Mouse (Mus musculus) spleen, adult 2 months (tissue): ENCODE results near the gene S1pr5. TPM values are rescaled to one million over a fixed set of nuclear protein-coding genes. Genes with fewer than 3 reads are reported as not detected.

ENCODE experiments used
- DNase-seq, 2 experiments: peaks; one replicate each; pipeline versions ENCODE4 v3.0.0 to v3.0.0-alpha.2; 2012 to 2021; ENCODE audit warnings: low spot score in 2 of 2, low read depth in 1 of 2
- H3K27ac ChIP-seq: fragments of 200-500 bp; 2 replicates; pipeline ENCODE4 v1.5.1; 2012; ENCODE audit warnings: low read length, inconsistent platforms; ENCODE audit not compliant: insufficient read depth
- H3K27me3 ChIP-seq: fragments of 200-500 bp; 2 replicates; pipeline ENCODE4 v1.6.1; 2012; ENCODE audit warnings: mild to moderate bottlenecking, moderate library complexity, low read length, inconsistent platforms; ENCODE audit not compliant: control insufficient read depth, insufficient read depth
- H3K36me3 ChIP-seq: fragments of 200-500 bp; 2 replicates; pipeline ENCODE4 v1.6.1; 2012; ENCODE audit warnings: mild to moderate bottlenecking, low read length, inconsistent platforms; ENCODE audit not compliant: control insufficient read depth, insufficient read depth
- H3K4me1 ChIP-seq: fragments of 200-500 bp; 2 replicates; pipeline ENCODE4 v1.6.1; 2011; ENCODE audit warnings: inconsistent platforms; ENCODE audit not compliant: control insufficient read depth, insufficient read depth, insufficient read length
- H3K4me3 ChIP-seq: fragments of 200-500 bp; 2 replicates; pipeline ENCODE4 v1.5.1; 2011; ENCODE audit warnings: mild to moderate bottlenecking, inconsistent platforms; ENCODE audit not compliant: insufficient read depth, insufficient read length; ENCODE audit errors: extremely low read depth
- CTCF ChIP-seq: fragments of 200-500 bp; IDR thresholded peaks from 2 replicates; pipeline ENCODE4 v1.5.1; 2011; ENCODE audit warnings: mild to moderate bottlenecking, inconsistent platforms; ENCODE audit not compliant: insufficient read depth, insufficient read length, insufficient replicate concordance; ENCODE audit errors: extremely low read depth
- POLR2A ChIP-seq: fragments of 200-500 bp; IDR thresholded peaks from 2 replicates; pipeline ENCODE4 v1.6.1; 2011; ENCODE audit warnings: low read depth, low read length, inconsistent platforms
- WGBS: fragments of 180-500 bp; shearing (Covaris S2); methylation state at CpG from one replicate; pipeline ENCODE4 v1.1.7; 2018; 5-methylcytosine and 5-hydroxymethylcytosine counted together
- polyA plus RNA-seq: library from polyadenylated mRNA; depleted of rRNA; stranded (reverse); fragments of >200 nt; gene quantifications from 2 replicates; pipeline ENCODE4 v1.2.3, GENCODE M21; 2012

The S1pr5 gene
- polyA plus RNA-seq, 1 experiment, result 12.2 TPM

- peaks cover 15% of the 10 kb centered on the region for H3K36me3 ChIP-seq
- TF ChIP-seq POLR2A (no peak), CTCF (no peak)
- peaks cover 10% of the 10 kb centered on the region; the same call in 1 of the 2 replicates for H3K4me1 ChIP-seq
- peak overlapping the region; percentile 94 for H3K27ac ChIP-seq
- WGBS, result 59% methylated on average over 13 of the region's 13 CpGs
- no peaks in the 10 kb centered on the region for H3K27me3 ChIP-seq
- peak; percentile 37 to 39 for DNase-seq
- H3K4me3 ChIP-seq, result peak overlapping the region; percentile 90
These were observed 40.4 kb upstream of the S1pr5 start for GRCm38 (mm10) chr9:21288404-21289336.

DNA sequence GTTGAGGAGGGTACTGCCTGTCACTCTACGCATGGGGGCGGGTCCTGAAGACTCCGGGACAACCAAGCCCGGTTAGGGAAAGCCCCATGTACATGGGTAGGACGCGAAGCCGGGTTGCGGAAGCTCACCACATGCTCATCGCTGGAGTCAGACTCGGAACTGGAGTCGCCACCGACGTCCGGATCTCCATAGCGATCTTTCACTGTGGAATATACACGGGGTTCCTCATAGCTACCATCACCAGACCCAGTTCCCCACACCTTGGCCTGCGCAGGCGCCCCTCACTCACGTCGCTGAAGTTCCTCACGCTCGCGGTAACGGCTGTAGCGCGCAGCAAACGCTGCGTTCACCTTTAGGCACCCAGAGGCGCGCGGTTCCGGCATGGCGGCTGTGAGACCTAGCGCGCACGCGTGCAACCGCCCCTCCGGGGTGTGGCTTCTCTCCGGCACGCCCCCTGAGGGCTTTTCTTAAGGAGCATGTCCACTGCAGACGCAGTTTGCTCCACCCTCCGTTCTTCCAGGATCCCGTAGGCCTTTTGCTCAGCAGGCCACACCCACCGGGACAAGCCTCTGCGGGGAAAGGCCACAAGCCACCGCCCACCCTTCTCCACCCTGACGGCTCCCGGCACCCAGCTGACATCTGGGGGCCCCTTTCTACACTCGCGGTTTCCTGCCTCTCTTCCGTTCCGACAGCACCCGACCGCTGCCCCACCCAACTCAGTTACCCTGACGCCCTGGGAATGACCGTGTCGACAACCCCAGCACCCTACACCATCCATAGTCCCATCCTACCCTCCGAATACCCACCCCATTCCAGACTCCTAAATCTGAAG is 39.5 kb upstream of the S1pr5 start, which contains the start of gene Kri1:
Gene Kri1, minus strand, starts transcription at position 399 of the 832 bp plus-strand sequence.
- peaks cover 10% of the 10 kb centered on the region; the same call in 1 of the 2 replicates for H3K4me1 ChIP-seq
- peak within 1 kb of the TSS; percentile 90 for H3K4me3 ChIP-seq
- no peaks in the 10 kb centered on the region for H3K27me3 ChIP-seq
- peaks cover 18% of the 10 kb centered on the region for H3K36me3 ChIP-seq
- DNase-seq, result peak; percentile 94 to 95
- no peak for TF ChIP-seq CTCF
- TF ChIP-seq POLR2A, result peak; percentile 86
- H3K27ac ChIP-seq, result peak within 1 kb of the TSS; percentile 94
- WGBS, result under 1% methylated on average over 59 of the region's 59 CpGs

DNA sequence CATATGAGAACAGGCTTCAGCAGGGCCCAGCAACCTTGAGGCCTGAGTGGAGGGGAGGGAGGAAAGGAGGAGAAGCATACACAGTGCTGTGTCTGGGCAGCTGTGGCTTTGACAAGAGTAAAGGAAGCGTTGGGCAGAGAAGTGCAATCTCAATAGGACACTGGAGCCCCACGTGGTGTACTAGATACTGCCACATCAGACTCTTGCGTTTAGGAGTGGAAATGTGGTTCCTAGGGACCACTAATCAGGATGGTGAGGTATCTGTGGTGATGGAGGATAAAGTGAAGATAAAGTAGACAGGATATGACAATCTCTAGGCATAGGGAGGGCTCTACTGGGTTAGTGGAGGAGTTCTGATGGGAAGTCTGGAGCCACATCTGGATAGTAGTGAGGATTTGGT is 38.5 kb upstream of the S1pr5 start:
- TF ChIP-seq POLR2A (no peak), CTCF (no peak)
- WGBS, result 5% methylated on average over 3 of the region's 3 CpGs
- peaks cover 10% of the 10 kb centered on the region; the same call in 1 of the 2 replicates for H3K4me1 ChIP-seq
- H3K4me3 ChIP-seq, result no peak overlapping the region; the same call in 1 of the 2 replicates
- H3K27me3 ChIP-seq, result no peaks in the 10 kb centered on the region
- DNase-seq, result no peak
- no peak overlapping the region for H3K27ac ChIP-seq
- peaks cover 22% of the 10 kb centered on the region for H3K36me3 ChIP-seq

DNA sequence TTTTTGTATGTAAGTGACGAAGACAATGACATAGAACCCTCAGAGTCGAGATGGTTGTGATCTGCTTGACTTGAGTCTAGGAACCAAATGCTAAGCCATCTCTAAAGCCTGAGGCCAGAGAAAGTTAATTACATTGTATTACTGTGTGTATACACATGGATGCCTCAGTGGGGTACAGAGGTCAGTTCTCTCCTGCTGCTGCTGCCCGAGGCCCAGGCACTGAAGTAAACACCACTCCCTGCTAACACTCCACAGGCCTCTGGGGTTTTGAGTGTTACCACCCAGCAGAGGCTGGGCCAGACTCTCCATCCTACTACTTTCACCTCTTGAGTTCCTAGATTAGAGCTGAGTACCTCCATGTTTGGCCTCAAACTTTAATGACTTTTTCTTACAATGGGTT is 35.8 kb upstream of the S1pr5 start:
- WGBS, result 93% methylated on average over 3 of the region's 3 CpGs
- H3K4me1 ChIP-seq, result peaks cover 8% of the 10 kb centered on the region; the same call in 1 of the 2 replicates
- no peak overlapping the region for H3K4me3 ChIP-seq
- TF ChIP-seq CTCF, result no peak
- no peak for TF ChIP-seq POLR2A
- no peak for DNase-seq
- no peaks in the 10 kb centered on the region for H3K27me3 ChIP-seq
- no peak overlapping the region for H3K27ac ChIP-seq
- H3K36me3 ChIP-seq, result peaks cover 45% of the 10 kb centered on the region

- no peak for DNase-seq
- Histone ChIP-seq H3K4me1 (peaks cover 5% of the 10 kb centered on the region; the same call in 1 of the 2 replicates), H3K27ac (no peak overlapping the region), H3K36me3 (peaks cover 46% of the 10 kb centered on the region), H3K27me3 (no peaks in the 10 kb centered on the region), H3K4me3 (no peak overlapping the region)
- 94% methylated on average over 5 of the region's 5 CpGs for WGBS
- no peak for TF ChIP-seq CTCF
- TF ChIP-seq POLR2A, result no peak
These were observed 35.3 kb upstream of the S1pr5 start for GRCm38 (mm10) chr9:21283591-21283990.

GRCm38 (mm10) chr9:21277776-21278175 is 29.5 kb upstream of the S1pr5 start:
- no peaks in the 10 kb centered on the region for H3K4me1 ChIP-seq
- no peak for TF ChIP-seq POLR2A
- no peak for TF ChIP-seq CTCF
- WGBS, result 94% methylated on average over 5 of the region's 5 CpGs
- H3K27me3 ChIP-seq, result no peaks in the 10 kb centered on the region
- H3K36me3 ChIP-seq, result peaks cover 69% of the 10 kb centered on the region
- no peak overlapping the region for H3K27ac ChIP-seq
- no peak for DNase-seq
- H3K4me3 ChIP-seq, result no peak overlapping the region

DNA sequence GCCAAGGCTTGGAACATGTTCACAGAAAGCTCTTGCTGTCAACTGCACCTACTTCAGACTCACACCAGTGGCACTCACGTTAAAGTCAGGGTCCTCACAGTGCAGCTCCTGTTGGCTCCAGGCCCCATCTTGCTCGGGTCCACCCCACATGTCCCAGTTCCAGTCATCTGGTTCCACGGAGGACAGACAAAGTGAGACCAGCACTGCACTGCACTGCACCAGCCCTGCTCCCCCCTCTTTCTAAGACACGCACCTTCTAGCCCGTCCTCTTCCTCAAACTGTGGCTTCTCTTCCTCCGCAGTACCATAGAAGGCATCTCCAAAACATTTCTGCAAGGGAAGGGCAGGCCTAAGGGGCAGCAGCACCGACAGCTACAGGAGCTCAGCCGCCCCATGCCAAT is 28.1 kb upstream of the S1pr5 start:
- H3K4me3 ChIP-seq, result no peak overlapping the region
- H3K27ac ChIP-seq, result no peak overlapping the region
- peaks cover 71% of the 10 kb centered on the region for H3K36me3 ChIP-seq
- no peaks in the 10 kb centered on the region for H3K27me3 ChIP-seq
- DNase-seq, result no peak
- WGBS, result 89% methylated on average over 8 of the region's 8 CpGs
- TF ChIP-seq CTCF (no peak), POLR2A (no peak)
- no peaks in the 10 kb centered on the region for H3K4me1 ChIP-seq
